Mouse (Mus musculus) neural tube, embryonic 12.5 days (tissue): ENCODE measurements around the gene Tnnt3. TPM values are rescaled to one million over a fixed set of nuclear protein-coding genes. Genes with fewer than 3 reads are reported as not detected.

Experiments
- ATAC-seq: fragments of 200-750 bp; cut with Nextera tagmentation; 2 replicates; pipeline ENCODE4 v1.8.0; 2017; ENCODE audit warnings: low read depth, mild to moderate bottlenecking, moderate TSS enrichment, moderate library complexity; ENCODE audit not compliant: low FRiP score
- H3K27ac ChIP-seq: fragments of 300-500 bp; sonication (generic); 2 replicates; pipeline ENCODE4 v1.5.1; 2016
- H3K27me3 ChIP-seq: fragments of 300-500 bp; sonication (generic); replicated peaks from 2 replicates; pipeline ENCODE4 v1.6.1; 2016; ENCODE audit warnings: mild to moderate bottlenecking
- H3K36me3 ChIP-seq: fragments of 300-500 bp; sonication (generic); 2 replicates; pipeline ENCODE4 v1.6.1; 2016; ENCODE audit warnings: mild to moderate bottlenecking
- H3K4me1 ChIP-seq: fragments of 300-500 bp; sonication (generic); 2 replicates; pipeline ENCODE4 v1.6.1; 2016
- H3K4me2 ChIP-seq: fragments of 300-500 bp; sonication (generic); replicated peaks from 2 replicates; pipeline ENCODE4 v1.6.1; 2016; ENCODE audit warnings: mild to moderate bottlenecking
- H3K4me3 ChIP-seq: fragments of 300-500 bp; sonication (generic); 2 replicates; pipeline ENCODE4 v1.5.1; 2016
- H3K9ac ChIP-seq: fragments of 300-500 bp; sonication (generic); 2 replicates; pipeline ENCODE4 v1.6.1; 2016; ENCODE audit warnings: mild to moderate bottlenecking
- H3K9me3 ChIP-seq: fragments of 300-500 bp; sonication (generic); 2 replicates; pipeline ENCODE4 v1.6.1; 2016; ENCODE audit warnings: mild to moderate bottlenecking
- WGBS: fragments of 180-500 bp; shearing (Covaris S2); methylation state at CpG from one replicate; pipeline ENCODE4 v1.1.7; 2016; 5-methylcytosine and 5-hydroxymethylcytosine counted together
- polyA plus RNA-seq: library from polyadenylated mRNA; unstranded; fragments of >200 nt; fragmentation: Nextera tagmentation; extraction: Ambion mirVana; gene quantifications from 2 replicates; pipeline ENCODE4 v1.2.1, GENCODE M21; 2016

Gene Tnnt3
- polyA plus RNA-seq, 1 experiment from 2014 or later, result 5.7 TPM

- WGBS, result 75% methylated on average over 14 of the region's 14 CpGs
- H3K27ac ChIP-seq, result no peak overlapping the region
- no peaks in the 10 kb centered on the region for H3K27me3 ChIP-seq
- no peaks in the 10 kb centered on the region for H3K9me3 ChIP-seq
- H3K4me3 ChIP-seq, result no peak overlapping the region
- no peak overlapping the region for H3K4me2 ChIP-seq
- ATAC-seq, result no peak
- no peaks in the 10 kb centered on the region for H3K36me3 ChIP-seq
- peaks cover 39% of the 10 kb centered on the region for H3K4me1 ChIP-seq
- H3K9ac ChIP-seq, result no peak overlapping the region
Measured at GRCm38 (mm10) chr7:142550935-142551373, 52.3 kb downstream of the Tnnt3 start.

- ATAC-seq, result no peak
- Histone ChIP-seq H3K27ac (no peak overlapping the region), H3K4me1 (peaks cover 39% of the 10 kb centered on the region), H3K27me3 (no peaks in the 10 kb centered on the region), H3K4me3 (no peak overlapping the region), H3K36me3 (no peaks in the 10 kb centered on the region), H3K4me2 (no peak overlapping the region), H3K9ac (no peak overlapping the region), H3K9me3 (no peaks in the 10 kb centered on the region)
- WGBS, result 92% methylated on average over 5 of the region's 5 CpGs
Measured at GRCm38 (mm10) chr7:142551691-142552090, 53.1 kb downstream of the Tnnt3 start.

GRCm38 (mm10) chr7:142552591-142553416, 54.2 kb downstream of the Tnnt3 start:
- Histone ChIP-seq H3K9ac (no peak overlapping the region), H3K27me3 (no peaks in the 10 kb centered on the region), H3K9me3 (no peaks in the 10 kb centered on the region), H3K36me3 (no peaks in the 10 kb centered on the region), H3K4me2 (no peak overlapping the region), H3K4me1 (peaks cover 34% of the 10 kb centered on the region), H3K4me3 (no peak overlapping the region), H3K27ac (no peak overlapping the region)
- 50% methylated on average over 13 of the region's 13 CpGs for WGBS
- ATAC-seq, result no peak

GRCm38 (mm10) chr7:142553417-142554335, 55.0 kb downstream of the Tnnt3 start:
- no peak overlapping the region for H3K4me2 ChIP-seq
- no peak for ATAC-seq
- no peak overlapping the region for H3K4me3 ChIP-seq
- no peaks in the 10 kb centered on the region for H3K36me3 ChIP-seq
- no peak overlapping the region for H3K9ac ChIP-seq
- 33% methylated on average over 11 of the region's 11 CpGs for WGBS
- H3K9me3 ChIP-seq, result no peaks in the 10 kb centered on the region
- peaks cover 25% of the 10 kb centered on the region for H3K4me1 ChIP-seq
- H3K27me3 ChIP-seq, result no peaks in the 10 kb centered on the region
- H3K27ac ChIP-seq, result no peak overlapping the region

GRCm38 (mm10) chr7:142554625-142555024, 56.0 kb downstream of the Tnnt3 start:
- Histone ChIP-seq H3K4me2 (no peak overlapping the region), H3K4me1 (peaks cover 21% of the 10 kb centered on the region), H3K36me3 (no peaks in the 10 kb centered on the region), H3K27ac (no peak overlapping the region), H3K27me3 (no peaks in the 10 kb centered on the region), H3K9me3 (no peaks in the 10 kb centered on the region), H3K4me3 (no peak overlapping the region), H3K9ac (no peak overlapping the region)
- no peak for ATAC-seq
- 48% methylated on average over 1 of the region's 1 CpGs for WGBS

DNA sequence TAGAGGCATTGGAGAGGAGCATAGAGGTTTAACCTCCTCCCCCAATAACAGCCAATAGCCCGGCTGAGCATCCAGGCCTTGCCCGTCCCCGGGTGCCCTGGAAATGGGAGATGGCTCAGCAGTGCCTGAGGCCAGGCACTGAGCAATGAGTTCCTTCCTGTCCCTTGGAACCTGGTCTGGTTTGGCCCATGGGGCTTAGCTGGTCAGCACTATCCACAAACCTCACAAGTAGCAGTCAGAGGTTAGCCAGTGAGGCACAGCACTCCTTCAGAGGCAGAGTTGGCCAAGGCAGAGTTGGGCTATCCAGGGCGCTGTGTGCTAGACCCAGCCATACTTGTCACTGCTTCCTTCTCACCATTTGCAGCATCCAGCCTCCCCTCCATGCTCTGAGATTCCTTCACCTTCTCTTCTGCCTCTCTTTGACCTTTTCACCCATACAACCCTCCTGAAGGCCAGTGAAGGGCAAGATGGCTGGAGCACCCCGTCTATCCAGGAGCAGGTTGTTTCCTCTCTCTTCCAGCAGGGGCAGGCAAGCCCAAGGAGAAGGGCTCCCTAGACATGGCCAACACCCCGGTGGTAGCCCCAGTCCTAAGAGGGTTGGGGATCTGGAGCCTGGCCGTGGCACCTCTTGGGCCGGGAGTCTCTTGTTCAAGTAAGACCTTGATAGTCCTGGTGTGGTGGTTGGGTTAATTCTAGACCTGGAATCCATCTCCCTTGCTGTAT, 56.9 kb downstream of the Tnnt3 start:
- Histone ChIP-seq H3K27ac (no peak overlapping the region), H3K4me1 (peaks cover 21% of the 10 kb centered on the region), H3K4me3 (no peak overlapping the region), H3K9ac (no peak overlapping the region), H3K36me3 (no peaks in the 10 kb centered on the region), H3K27me3 (no peaks in the 10 kb centered on the region), H3K4me2 (no peak overlapping the region), H3K9me3 (no peaks in the 10 kb centered on the region)
- WGBS, result 89% methylated on average over 8 of the region's 8 CpGs
- no peak for ATAC-seq

DNA sequence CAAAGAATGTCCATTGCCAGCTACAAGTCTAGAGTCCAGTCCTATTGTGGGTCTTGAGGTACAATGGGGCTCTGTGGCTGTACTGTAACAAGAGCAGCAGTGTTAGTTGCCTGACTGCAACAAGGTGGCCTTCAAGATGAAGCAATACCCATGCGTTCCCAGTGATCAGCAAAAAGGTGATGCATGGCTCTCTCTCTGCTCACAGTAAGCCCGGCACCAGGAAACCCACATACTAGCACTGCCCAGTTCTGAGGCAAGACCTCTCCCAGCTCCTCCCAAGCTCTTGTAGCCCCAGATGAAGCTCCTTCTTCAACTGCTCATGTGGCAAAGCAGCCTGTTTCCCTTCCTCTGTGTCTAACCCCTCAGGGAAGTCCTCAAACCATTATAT, 57.4 kb downstream of the Tnnt3 start:
- whole genome bisulfite sequencing, result 94% methylated on average over 2 of the region's 2 CpGs
- no peak for ATAC-seq
- Histone ChIP-seq H3K36me3 (no peaks in the 10 kb centered on the region), H3K4me2 (no peak overlapping the region), H3K9me3 (no peaks in the 10 kb centered on the region), H3K27ac (no peak overlapping the region), H3K4me3 (no peak overlapping the region), H3K4me1 (peaks cover 24% of the 10 kb centered on the region), H3K27me3 (no peaks in the 10 kb centered on the region), H3K9ac (no peak overlapping the region)

- ATAC-seq, result no peak
- Histone ChIP-seq H3K9ac (no peak overlapping the region), H3K9me3 (no peaks in the 10 kb centered on the region), H3K36me3 (no peaks in the 10 kb centered on the region), H3K4me1 (peaks cover 40% of the 10 kb centered on the region), H3K4me2 (no peak overlapping the region), H3K4me3 (no peak overlapping the region), H3K27me3 (no peaks in the 10 kb centered on the region), H3K27ac (no peak overlapping the region)
- 63% methylated on average over 6 of the region's 6 CpGs for WGBS
Measured at GRCm38 (mm10) chr7:142557696-142558095, 59.1 kb downstream of the Tnnt3 start.

- Histone ChIP-seq H3K9ac (no peak overlapping the region), H3K4me2 (no peak overlapping the region), H3K4me1 (peaks cover 43% of the 10 kb centered on the region), H3K4me3 (no peak overlapping the region), H3K27me3 (no peaks in the 10 kb centered on the region), H3K9me3 (no peaks in the 10 kb centered on the region), H3K27ac (no peak overlapping the region), H3K36me3 (no peaks in the 10 kb centered on the region)
- 90% methylated on average over 9 of the region's 9 CpGs for WGBS
- no peak for ATAC-seq
Measured at GRCm38 (mm10) chr7:142558511-142559146, 60.0 kb downstream of the Tnnt3 start.

GRCm38 (mm10) chr7:142559651-142560175, 61.1 kb downstream of the Tnnt3 start:
- no peaks in the 10 kb centered on the region for H3K27me3 ChIP-seq
- H3K9me3 ChIP-seq, result no peaks in the 10 kb centered on the region
- H3K9ac ChIP-seq, result no peak overlapping the region
- H3K36me3 ChIP-seq, result no peaks in the 10 kb centered on the region
- no peak overlapping the region for H3K4me2 ChIP-seq
- peaks cover 32% of the 10 kb centered on the region for H3K4me1 ChIP-seq
- no peak for ATAC-seq
- WGBS, result 50% methylated on average over 5 of the region's 5 CpGs
- H3K4me3 ChIP-seq, result no peak overlapping the region
- no peak overlapping the region for H3K27ac ChIP-seq

- Histone ChIP-seq H3K9me3 (no peaks in the 10 kb centered on the region), H3K9ac (0 out of 2 replicates have a peak overlapping the region, but pooled peaks have one; percentile 9), H3K4me2 (no peak overlapping the region), H3K27me3 (no peaks in the 10 kb centered on the region), H3K36me3 (no peaks in the 10 kb centered on the region), H3K27ac (no peak overlapping the region), H3K4me1 (peaks cover 36% of the 10 kb centered on the region), H3K4me3 (no peak overlapping the region)
- no peak for ATAC-seq
- WGBS, result 27% methylated on average over 18 of the region's 18 CpGs
Measured at GRCm38 (mm10) chr7:142560942-142561855, 62.6 kb downstream of the Tnnt3 start.
